Mouse (Mus musculus) neural tube, embryonic 12.5 days (tissue): ENCODE results near the gene Wdr24. TPM values are rescaled to one million over a fixed set of nuclear protein-coding genes. Genes with fewer than 3 reads are reported as not detected.
"Not testable (repeated sequence)": the region's sequence is repeated elsewhere in the genome, so short reads cannot be mapped to it uniquely, and the experiment has no call there.

Experiments used
- ATAC-seq: fragments of 200-750 bp; cut with Nextera tagmentation; 2 replicates; pipeline ENCODE4 v1.8.0; 2017; ENCODE audit warnings: low read depth, mild to moderate bottlenecking, moderate TSS enrichment, moderate library complexity; ENCODE audit not compliant: low FRiP score
- H3K27ac ChIP-seq: fragments of 300-500 bp; sonication (generic); 2 replicates; pipeline ENCODE4 v1.5.1; 2016
- H3K27me3 ChIP-seq: fragments of 300-500 bp; sonication (generic); replicated peaks from 2 replicates; pipeline ENCODE4 v1.6.1; 2016; ENCODE audit warnings: mild to moderate bottlenecking
- H3K36me3 ChIP-seq: fragments of 300-500 bp; sonication (generic); 2 replicates; pipeline ENCODE4 v1.6.1; 2016; ENCODE audit warnings: mild to moderate bottlenecking
- H3K4me1 ChIP-seq: fragments of 300-500 bp; sonication (generic); 2 replicates; pipeline ENCODE4 v1.6.1; 2016
- H3K4me2 ChIP-seq: fragments of 300-500 bp; sonication (generic); replicated peaks from 2 replicates; pipeline ENCODE4 v1.6.1; 2016; ENCODE audit warnings: mild to moderate bottlenecking
- H3K4me3 ChIP-seq: fragments of 300-500 bp; sonication (generic); 2 replicates; pipeline ENCODE4 v1.5.1; 2016
- H3K9ac ChIP-seq: fragments of 300-500 bp; sonication (generic); 2 replicates; pipeline ENCODE4 v1.6.1; 2016; ENCODE audit warnings: mild to moderate bottlenecking
- H3K9me3 ChIP-seq: fragments of 300-500 bp; sonication (generic); 2 replicates; pipeline ENCODE4 v1.6.1; 2016; ENCODE audit warnings: mild to moderate bottlenecking
- WGBS: fragments of 180-500 bp; shearing (Covaris S2); methylation state at CpG from one replicate; pipeline ENCODE4 v1.1.7; 2016; 5-methylcytosine and 5-hydroxymethylcytosine counted together
- polyA plus RNA-seq: library from polyadenylated mRNA; unstranded; fragments of >200 nt; fragmentation: Nextera tagmentation; extraction: Ambion mirVana; gene quantifications from 2 replicates; pipeline ENCODE4 v1.2.1, GENCODE M21; 2016

The Wdr24 gene
- polyA plus RNA-seq, 1 experiment from 2014 or later, result 27.6 TPM

DNA sequence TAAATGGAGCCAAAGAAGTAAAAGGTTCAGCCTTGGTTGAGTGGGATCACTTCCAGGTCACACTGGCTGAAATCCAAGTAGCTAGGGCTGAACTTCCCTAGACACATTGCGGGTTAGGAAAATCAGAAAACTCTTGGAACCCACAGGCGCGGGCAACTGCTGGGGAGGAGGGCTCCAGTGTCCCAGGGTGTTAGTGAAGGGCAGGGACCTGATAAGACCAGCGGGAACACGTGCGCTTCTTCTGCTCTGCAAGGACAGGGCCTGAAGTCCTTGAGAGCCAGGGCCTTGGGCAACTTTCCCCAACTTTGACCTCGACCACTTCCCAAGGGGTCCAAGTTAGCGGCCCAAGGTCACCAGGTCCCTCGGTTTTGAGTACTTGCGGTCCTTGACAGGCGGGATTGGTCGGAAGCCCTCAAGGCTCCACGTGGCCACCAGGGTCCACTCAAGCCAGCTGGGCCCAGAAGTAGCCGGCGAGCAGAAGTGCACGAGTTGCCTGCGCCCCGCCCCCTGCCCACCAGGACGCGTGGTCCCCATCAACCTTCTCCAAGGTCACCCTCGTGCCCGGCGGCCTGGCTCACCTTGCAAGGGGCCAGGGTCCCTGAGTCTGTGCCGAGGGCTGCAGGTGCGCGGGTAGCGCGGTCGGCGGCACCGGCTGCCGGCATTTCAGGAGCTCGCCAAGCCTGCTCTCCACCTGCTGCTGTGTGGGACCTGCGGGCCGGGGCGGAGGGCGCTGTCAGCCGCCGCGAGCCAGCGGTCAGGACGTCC, 44.6 kb downstream of the Wdr24 start:
- peak overlapping the region; percentile 69 for H3K9ac ChIP-seq
- no peak overlapping the region for H3K27ac ChIP-seq
- H3K4me1 ChIP-seq, result peaks cover 15% of the 10 kb centered on the region
- peak overlapping the region; percentile 99 for H3K4me2 ChIP-seq
- peak; percentile 54 for ATAC-seq
- H3K27me3 ChIP-seq, result no peaks in the 10 kb centered on the region
- H3K4me3 ChIP-seq, result peak overlapping the region; percentile 84
- H3K9me3 ChIP-seq, result no peaks in the 10 kb centered on the region
- 1% methylated on average over 42 of the region's 42 CpGs for WGBS
- no peaks in the 10 kb centered on the region for H3K36me3 ChIP-seq

DNA sequence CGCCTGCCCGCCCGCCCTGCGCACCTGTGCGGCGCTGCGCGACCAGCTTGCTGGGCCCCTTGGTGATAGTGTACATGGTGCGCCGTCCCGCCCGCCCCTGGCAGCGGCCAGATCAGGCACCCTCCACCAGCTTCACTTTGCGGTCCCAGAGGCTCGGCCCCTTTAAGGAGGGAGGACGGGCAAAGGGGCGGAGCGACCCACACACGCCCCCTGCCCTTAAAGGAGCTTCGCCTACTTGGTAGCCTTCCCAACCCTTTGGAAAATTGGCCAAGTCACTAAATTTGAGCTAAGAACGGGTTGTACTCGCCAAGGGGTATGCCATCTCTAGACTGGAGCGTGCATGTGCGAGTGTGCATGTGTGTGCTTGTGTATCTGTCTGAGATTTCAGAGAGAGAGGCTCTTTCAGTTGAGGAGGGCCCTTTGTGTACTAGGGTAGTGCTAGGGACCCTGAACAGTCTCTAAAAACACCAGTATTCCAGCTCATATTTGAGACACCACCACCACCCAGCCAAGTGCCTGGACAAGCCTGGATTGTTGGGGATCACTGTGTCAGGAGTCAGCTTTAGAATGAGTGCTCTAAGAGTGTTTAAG, 45.3 kb downstream of the Wdr24 start, which contains the start of gene Mcrip2:
Gene Mcrip2 (minus strand): TSS at position 164 of the 591 bp plus-strand sequence.
- WGBS, result under 1% methylated on average over 24 of the region's 24 CpGs

DNA sequence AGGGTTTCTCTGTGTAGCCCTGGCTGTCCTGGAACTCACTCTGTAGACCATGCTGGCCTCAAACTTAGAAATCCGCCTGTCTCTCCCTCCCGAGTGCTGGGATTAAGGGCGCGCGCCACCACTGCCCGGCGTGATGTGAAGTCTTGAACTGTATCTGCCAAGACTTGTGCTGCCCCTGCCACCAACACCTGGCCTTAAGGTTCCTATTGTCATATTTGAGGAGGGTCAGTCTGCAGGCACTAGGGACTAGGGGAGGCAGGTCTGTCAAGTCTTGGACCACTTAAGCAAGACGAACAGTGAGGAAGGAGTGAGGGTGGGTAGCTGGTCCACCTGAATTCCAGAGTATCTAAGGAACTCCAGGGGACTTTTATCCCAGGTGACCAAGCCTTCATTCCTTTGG, 46.1 kb downstream of the Wdr24 start:
- Histone ChIP-seq H3K4me1 (peaks cover 15% of the 10 kb centered on the region), H3K4me3 (no peak overlapping the region), H3K9me3 (no peaks in the 10 kb centered on the region), H3K27ac (no peak overlapping the region), H3K9ac (no peak overlapping the region), H3K4me2 (no peak overlapping the region), H3K27me3 (no peaks in the 10 kb centered on the region), H3K36me3 (no peaks in the 10 kb centered on the region)
- 94% methylated on average over 8 of the region's 8 CpGs for WGBS
- no peak for ATAC-seq

More for the DNA sequence above, 45.3 kb downstream of the Wdr24 start, which contains the start of gene Mcrip2:
- Histone ChIP-seq H3K9me3 (no peaks in the 10 kb centered on the region), H3K4me3 (peak within 1 kb of the TSS; percentile 84), H3K36me3 (no peaks in the 10 kb centered on the region), H3K27me3 (no peaks in the 10 kb centered on the region), H3K4me2 (peak within 1 kb of the TSS; percentile 99), H3K4me1 (peaks cover 15% of the 10 kb centered on the region), H3K9ac (peak within 1 kb of the TSS; percentile 69), H3K27ac (no peak within 1 kb of the TSS)
- ATAC-seq, result peak; percentile 87

DNA sequence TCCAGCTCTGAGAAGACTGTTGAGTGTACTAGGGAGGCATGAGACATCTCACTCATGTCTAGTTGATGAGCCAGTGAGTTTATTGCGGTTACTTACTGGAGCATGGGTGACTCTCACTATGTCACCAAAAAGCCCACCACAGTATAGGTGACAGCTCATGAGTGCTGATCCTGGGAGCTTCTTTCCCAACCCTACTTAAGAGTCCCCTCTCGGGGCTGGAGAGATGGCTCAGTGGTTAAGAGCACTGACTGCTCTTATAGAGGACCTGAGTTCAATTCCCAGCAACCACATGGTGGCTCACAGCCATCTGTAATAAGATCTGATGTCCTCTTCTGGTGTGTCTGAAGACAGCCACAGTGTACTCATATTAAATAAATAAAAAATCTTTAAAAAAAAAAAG, 46.5 kb downstream of the Wdr24 start:
- Histone ChIP-seq H3K4me3 (no peak overlapping the region), H3K27me3 (no peaks in the 10 kb centered on the region), H3K9ac (no peak overlapping the region), H3K9me3 (no peaks in the 10 kb centered on the region), H3K36me3 (no peaks in the 10 kb centered on the region), H3K4me1 (peaks cover 15% of the 10 kb centered on the region), H3K4me2 (no peak overlapping the region), H3K27ac (no peak overlapping the region)
- 88% methylated on average over 2 of the region's 2 CpGs for WGBS
- ATAC-seq, result no peak

DNA sequence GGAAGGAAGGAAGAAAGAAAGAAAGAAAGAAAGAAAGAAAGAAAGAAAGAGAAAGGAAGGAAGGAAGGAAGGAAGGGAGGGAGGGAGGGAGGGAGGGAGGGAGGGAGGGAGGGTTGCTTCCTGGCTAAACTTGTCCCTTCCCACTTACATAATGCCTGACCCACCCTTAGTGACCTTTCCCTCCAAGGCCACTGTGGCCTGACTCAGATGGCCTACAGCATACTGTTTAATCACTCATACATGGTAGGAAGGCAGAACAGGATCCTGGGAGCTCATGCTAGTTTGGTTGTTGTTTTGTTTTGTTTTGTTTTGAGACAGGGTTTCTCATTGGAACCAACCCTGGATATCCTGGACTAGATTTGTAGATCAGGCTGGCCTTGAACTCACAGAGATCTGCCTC, 48.1 kb downstream of the Wdr24 start:
- ATAC-seq, H3K27me3 ChIP-seq, H3K4me2 ChIP-seq, H3K27ac ChIP-seq, H3K9me3 ChIP-seq, H3K4me3 ChIP-seq, H3K36me3 ChIP-seq, H3K9ac ChIP-seq: not testable (repeated sequence)
- H3K4me1 ChIP-seq, result peaks cover 24% of the 10 kb centered on the region

DNA sequence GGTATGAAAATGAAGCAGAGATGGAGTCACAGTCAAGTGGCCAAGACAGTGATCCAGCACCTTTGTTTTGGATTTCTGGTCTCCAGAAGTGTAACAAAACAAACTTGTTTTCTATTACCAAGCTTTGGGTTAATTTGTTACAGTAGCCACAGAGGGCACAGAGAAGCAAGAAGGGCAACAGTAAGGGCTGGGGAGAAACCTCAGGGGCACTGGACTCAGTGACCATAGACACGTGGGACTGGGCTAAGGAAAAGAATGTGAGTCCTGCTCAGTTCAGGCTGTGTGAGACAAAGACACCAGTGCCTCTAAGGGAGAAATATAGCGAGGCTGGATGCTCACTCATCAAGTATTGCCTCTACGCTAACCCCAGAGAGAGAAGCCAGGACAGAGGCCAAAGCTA, 49.2 kb downstream of the Wdr24 start:
- Histone ChIP-seq H3K9ac (no peak overlapping the region), H3K4me3 (no peak overlapping the region), H3K27me3 (no peaks in the 10 kb centered on the region), H3K4me1 (peaks cover 27% of the 10 kb centered on the region), H3K36me3 (peaks cover 1% of the 10 kb centered on the region; the same call in 1 of the 2 replicates), H3K4me2 (no peak overlapping the region), H3K9me3 (no peaks in the 10 kb centered on the region), H3K27ac (no peak overlapping the region)
- no peak for ATAC-seq
- 83% methylated on average over 3 of the region's 3 CpGs for WGBS

DNA sequence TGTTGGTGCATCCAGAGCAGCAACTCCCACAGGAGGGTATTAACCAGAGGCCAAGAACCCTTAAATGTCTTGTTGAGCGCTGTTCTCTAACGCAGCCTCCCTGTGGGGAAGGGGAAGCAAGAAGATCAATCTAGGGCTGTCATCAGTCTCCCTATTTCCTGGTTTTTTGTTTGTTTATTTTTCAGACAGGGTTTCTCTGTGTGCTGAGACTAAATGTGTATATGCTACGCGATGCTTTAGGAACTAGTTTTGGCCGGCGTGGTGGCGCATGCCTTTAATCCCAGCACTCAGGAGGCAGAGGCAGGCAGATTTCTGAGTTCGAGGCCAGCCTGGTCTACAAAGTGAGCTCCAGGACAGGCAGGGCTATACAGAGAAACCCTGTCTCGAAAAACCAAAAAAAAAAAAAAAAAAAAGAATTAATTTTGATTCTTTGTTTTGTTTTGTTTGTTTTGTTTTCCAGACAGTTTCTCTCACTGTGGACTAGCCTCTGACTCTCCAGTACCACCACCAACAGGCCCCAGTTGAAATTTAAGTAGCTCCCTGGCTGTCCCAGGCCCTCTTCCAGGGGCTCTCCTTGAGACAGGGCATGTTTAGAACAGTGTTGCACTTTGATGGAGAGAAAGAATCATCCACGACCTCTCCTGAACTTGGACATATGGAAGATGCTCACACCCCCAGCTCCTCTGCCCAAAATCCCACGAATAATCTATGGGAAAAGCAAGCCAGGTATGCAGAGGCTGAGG, 50.1 kb downstream of the Wdr24 start:
- Histone ChIP-seq H3K27ac (no peak overlapping the region), H3K4me2 (peak overlapping the region; percentile 96), H3K9ac (no peak overlapping the region), H3K36me3 (peaks cover 10% of the 10 kb centered on the region), H3K4me1 (peaks cover 21% of the 10 kb centered on the region), H3K4me3 (0 out of 2 replicates have a peak overlapping the region, but pooled peaks have one; percentile 78), H3K9me3 (no peaks in the 10 kb centered on the region), H3K27me3 (no peaks in the 10 kb centered on the region)
- 77% methylated on average over 11 of the region's 11 CpGs for WGBS
- ATAC-seq, result no peak

DNA sequence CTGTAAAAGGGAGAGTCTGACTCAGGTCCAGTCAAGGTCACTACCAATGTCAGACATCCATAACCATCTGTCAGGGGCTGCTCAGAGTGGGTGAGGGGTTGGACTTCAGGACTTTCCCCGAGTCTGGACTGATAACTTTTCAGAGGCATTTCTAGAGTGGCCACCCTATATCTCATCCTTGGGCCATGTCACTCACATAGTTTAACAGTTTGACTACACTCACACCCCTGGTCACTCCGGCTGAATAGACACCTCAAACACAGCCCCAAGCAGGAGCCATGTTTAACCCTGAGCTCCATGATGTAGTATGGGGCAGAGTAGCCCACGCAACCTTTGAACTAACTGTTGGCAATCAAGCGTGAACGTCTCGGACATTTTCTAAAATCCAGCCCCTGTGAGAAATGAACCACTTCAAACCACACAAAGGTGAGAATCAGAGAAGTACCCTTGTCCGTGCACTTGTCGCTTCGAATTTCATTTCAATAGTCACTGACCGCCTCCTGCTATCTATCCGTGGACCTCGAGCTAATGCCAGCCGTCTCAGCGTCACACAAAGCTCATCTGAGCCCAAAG, 50.8 kb downstream of the Wdr24 start:
- H3K27me3 ChIP-seq, result no peaks in the 10 kb centered on the region
- peak overlapping the region; percentile 78 for H3K4me3 ChIP-seq
- 0 out of 2 replicates have a peak overlapping the region, but pooled peaks have one; percentile 38 for H3K9ac ChIP-seq
- peak overlapping the region; percentile 96 for H3K4me2 ChIP-seq
- H3K4me1 ChIP-seq, result peaks cover 15% of the 10 kb centered on the region
- 7% methylated on average over 14 of the region's 14 CpGs for WGBS
- peaks cover 17% of the 10 kb centered on the region for H3K36me3 ChIP-seq
- peak overlapping the region; percentile 11; the same call in 1 of the 2 replicates for H3K27ac ChIP-seq
- ATAC-seq, result no peak
- H3K9me3 ChIP-seq, result no peaks in the 10 kb centered on the region

DNA sequence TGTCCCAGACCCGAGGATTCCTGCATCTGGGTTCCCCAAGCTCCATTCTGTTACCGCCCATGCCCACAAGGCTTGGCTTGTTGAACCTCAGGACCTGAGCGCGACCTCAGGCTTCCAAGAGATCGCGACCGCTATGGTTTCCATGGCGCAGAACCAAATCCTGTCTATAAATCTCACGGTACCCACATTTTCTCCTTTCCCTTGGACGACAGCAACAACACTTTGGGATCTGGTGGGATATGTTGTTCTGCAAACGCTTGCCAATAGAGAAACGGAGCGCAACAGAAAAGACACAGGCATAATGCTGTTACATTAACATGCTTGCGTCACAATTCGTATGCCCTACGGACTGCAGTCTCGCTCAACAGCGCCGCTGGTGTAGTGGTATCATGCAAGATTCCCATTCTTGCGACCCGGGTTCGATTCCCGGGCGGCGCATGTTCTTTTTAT, 51.3 kb downstream of the Wdr24 start, which contains the start of gene Mettl26:
Gene Mettl26 (plus strand): TSS at position 354 of the 450 bp plus-strand sequence.
- peaks cover 16% of the 10 kb centered on the region for H3K4me1 ChIP-seq
- H3K27ac ChIP-seq, result peak within 1 kb of the TSS; percentile 85
- H3K27me3 ChIP-seq, result no peaks in the 10 kb centered on the region
- H3K4me2 ChIP-seq, result peak within 1 kb of the TSS; percentile 96
- H3K9me3 ChIP-seq, result no peaks in the 10 kb centered on the region
- H3K36me3 ChIP-seq, result peaks cover 22% of the 10 kb centered on the region
- under 1% methylated on average over 25 of the region's 25 CpGs for WGBS
- peak; percentile 58 for ATAC-seq
- H3K9ac ChIP-seq, result peak within 1 kb of the TSS; percentile 81
- H3K4me3 ChIP-seq, result peak within 1 kb of the TSS; percentile 78

DNA sequence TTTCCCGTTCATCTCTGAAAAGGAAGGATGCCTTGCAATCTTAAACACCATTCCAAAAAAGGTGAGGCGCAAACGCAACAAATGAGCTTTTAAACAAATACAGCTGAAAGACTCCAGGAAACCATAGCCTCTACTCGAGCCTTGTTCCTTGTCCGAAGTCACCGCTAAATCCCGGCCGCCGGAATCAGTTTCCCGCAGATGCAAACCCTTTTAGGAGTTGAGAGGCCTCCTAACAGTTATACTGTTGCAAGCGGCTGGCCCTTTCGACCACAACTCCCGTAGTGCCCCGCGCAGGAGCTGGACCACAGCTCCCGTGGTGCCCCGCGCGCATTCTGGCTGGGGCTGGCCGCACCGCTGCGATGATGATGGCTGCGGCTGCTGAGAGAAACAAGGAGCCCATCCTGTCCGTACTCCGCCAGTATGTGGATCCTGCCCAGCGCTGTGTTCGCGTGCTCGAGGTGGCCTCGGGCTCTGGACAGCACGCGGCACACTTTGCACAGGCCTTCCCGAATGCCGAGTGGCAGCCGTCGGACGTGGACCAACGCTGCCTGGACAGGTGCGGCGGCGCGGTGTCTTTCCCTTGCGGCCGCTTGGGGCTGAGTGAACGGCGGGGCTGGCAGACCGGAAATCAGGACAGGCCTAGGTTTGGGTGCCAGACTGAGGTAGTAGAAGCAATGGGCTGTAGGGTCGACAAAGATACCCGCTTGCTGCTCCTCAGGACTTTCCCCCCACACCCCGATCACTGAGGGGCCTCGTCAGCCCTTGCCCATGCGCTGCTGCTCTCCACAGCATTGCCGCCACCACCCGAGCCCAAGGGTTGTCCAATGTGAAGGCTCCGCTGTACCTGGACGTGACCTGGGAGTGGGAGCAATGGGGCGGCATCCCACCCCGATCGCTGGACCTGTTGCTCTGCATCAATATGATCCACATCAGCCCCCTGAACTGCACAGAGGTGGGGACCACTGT, 52.0 kb downstream of the Wdr24 start:
- Histone ChIP-seq H3K36me3 (peaks cover 23% of the 10 kb centered on the region), H3K27ac (peak overlapping the region; percentile 85), H3K4me1 (peaks cover 24% of the 10 kb centered on the region), H3K27me3 (no peaks in the 10 kb centered on the region), H3K4me2 (peak overlapping the region; percentile 96), H3K9ac (peak overlapping the region; percentile 81), H3K4me3 (peak overlapping the region; percentile 78), H3K9me3 (no peaks in the 10 kb centered on the region)
- peak; percentile 89 for ATAC-seq
- WGBS, result 2% methylated on average over 59 of the region's 59 CpGs

DNA sequence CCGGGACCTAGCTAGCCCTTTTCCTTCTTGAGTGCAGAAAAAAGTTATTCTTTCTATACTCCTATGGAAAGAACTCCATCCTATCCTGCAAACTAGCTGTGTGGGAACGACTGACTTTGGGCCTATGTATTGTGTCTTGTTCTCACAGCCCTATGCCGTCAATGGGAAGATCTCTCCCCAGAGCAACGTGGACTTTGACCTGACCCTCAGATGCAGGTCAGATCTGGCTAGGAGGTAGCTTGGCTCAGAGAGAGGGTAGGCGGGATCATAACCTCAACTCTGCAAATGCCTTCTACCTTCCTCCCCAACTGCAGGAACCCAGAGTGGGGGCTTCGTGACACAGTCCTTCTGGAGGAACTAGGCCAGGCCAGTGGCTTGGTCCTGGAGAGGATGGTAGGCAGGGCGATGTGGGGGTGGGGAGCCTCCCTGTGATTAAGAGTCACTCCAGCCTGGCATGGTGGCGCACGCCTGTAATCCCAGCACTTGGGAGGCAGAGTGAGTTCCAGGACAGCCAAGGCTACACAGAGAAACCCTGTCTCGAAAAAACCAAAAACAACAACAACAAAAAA, 53.0 kb downstream of the Wdr24 start:
- Histone ChIP-seq H3K4me1 (peaks cover 32% of the 10 kb centered on the region), H3K4me3 (peak overlapping the region; percentile 78), H3K9ac (peak overlapping the region; percentile 81), H3K9me3 (no peaks in the 10 kb centered on the region), H3K27me3 (no peaks in the 10 kb centered on the region), H3K27ac (no peak overlapping the region), H3K4me2 (peak overlapping the region; percentile 96), H3K36me3 (peaks cover 23% of the 10 kb centered on the region)
- ATAC-seq, result no peak
- WGBS, result 55% methylated on average over 10 of the region's 10 CpGs
